27 mouse cellular contexts compared by ENCODE assay signal in the genomic region with DNA sequence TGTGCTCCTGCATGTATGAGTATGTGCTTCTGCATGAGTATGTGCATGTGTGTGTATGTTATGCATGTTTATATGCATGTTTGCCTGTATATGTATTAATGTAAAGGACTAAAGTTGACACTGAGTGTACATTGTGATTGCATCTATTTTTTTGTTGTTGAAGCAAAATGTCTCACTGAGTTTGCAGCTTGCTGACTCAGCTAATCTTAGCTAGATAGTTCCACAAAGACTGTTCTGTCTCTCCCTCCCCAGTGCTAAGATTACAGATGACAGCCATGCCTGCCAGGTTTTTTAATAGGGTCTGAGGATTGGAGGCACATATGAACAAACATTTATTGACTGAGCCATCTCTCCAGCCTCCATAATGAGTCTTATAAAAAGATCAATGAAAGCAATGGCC. TPM values are rescaled to one million over a fixed set of nuclear protein-coding genes. Genes with fewer than 3 reads are reported as not detected.
"Had no signal": no experiment of that assay in that cellular context is flagged by ENCODE, and none has a peak within 500 bp of the region (broad histone marks: within the 10 kb centered on the region; RNA-seq: fewer than 3 reads in every experiment).

No protein-coding gene starts in this region.

- H3K9ac ChIP-seq: embryonic facial prominence, embryonic 12.5 days; embryonic facial prominence, embryonic 13.5 days; embryonic facial prominence, embryonic 15.5 days; forebrain, embryonic 12.5 days; forebrain, embryonic 13.5 days; forebrain, embryonic 15.5 days; forebrain, postnatal 0 days had no signal

- H3K4me3 ChIP-seq: embryonic facial prominence, embryonic 10.5 days; embryonic facial prominence, embryonic 12.5 days; embryonic facial prominence, embryonic 13.5 days; embryonic facial prominence, embryonic 15.5 days; erythroblast, embryonic 14.5 days; forebrain, embryonic 10.5 days; forebrain, embryonic 12.5 days; forebrain, embryonic 13.5 days; forebrain, embryonic 15.5 days; gastrocnemius, adult 2 months; heart, adult 2 months; heart, embryonic 10.5 days had no signal

- DNase-seq: cerebellum, postnatal 10 days; cerebellum, postnatal 14 days; cerebellum, postnatal 25 days; cerebellum, postnatal 36 days; embryo, embryonic 11 days; forebrain, postnatal 0 days; gastrocnemius, adult 2 months; gastrocnemius, postnatal 10 days; gastrocnemius, postnatal 14 days; gastrocnemius, postnatal 25 days; gastrocnemius, postnatal 36 days; heart, adult 18-20 months; heart, adult 2 months had no signal

- H3K4me2 ChIP-seq: embryonic facial prominence, embryonic 12.5 days; embryonic facial prominence, embryonic 13.5 days; embryonic facial prominence, embryonic 15.5 days; forebrain, embryonic 12.5 days; forebrain, embryonic 13.5 days; forebrain, embryonic 15.5 days had no signal

- H3K27me3 ChIP-seq: embryonic facial prominence, embryonic 12.5 days; embryonic facial prominence, embryonic 13.5 days; embryonic facial prominence, embryonic 15.5 days; forebrain, embryonic 12.5 days; forebrain, embryonic 13.5 days; forebrain, embryonic 15.5 days had no signal

- H3K4me1 ChIP-seq: embryonic facial prominence, embryonic 10.5 days; embryonic facial prominence, embryonic 12.5 days; embryonic facial prominence, embryonic 13.5 days; embryonic facial prominence, embryonic 15.5 days; forebrain, embryonic 10.5 days; forebrain, embryonic 12.5 days; forebrain, embryonic 13.5 days; forebrain, embryonic 15.5 days; heart, embryonic 10.5 days had no signal

- H3K27ac ChIP-seq: embryonic facial prominence, embryonic 10.5 days; embryonic facial prominence, embryonic 12.5 days; embryonic facial prominence, embryonic 13.5 days; embryonic facial prominence, embryonic 15.5 days; forebrain, embryonic 10.5 days; forebrain, embryonic 12.5 days; forebrain, embryonic 13.5 days; forebrain, embryonic 15.5 days; gastrocnemius, adult 2 months; heart, adult 2 months; heart, embryonic 10.5 days had no signal

- H3K9me3 ChIP-seq: embryonic facial prominence, embryonic 10.5 days; embryonic facial prominence, embryonic 12.5 days; embryonic facial prominence, embryonic 13.5 days; embryonic facial prominence, embryonic 15.5 days; forebrain, embryonic 12.5 days; forebrain, embryonic 15.5 days; heart, embryonic 10.5 days had no signal

- H3K36me3 ChIP-seq: embryonic facial prominence, embryonic 10.5 days; embryonic facial prominence, embryonic 12.5 days; embryonic facial prominence, embryonic 13.5 days; embryonic facial prominence, embryonic 15.5 days; forebrain, embryonic 10.5 days; forebrain, embryonic 12.5 days; forebrain, embryonic 15.5 days; heart, embryonic 10.5 days had no signal

- ATAC-seq: forebrain, embryonic 13.5 days; forebrain, embryonic 14.5 days; forebrain, embryonic 15.5 days; forebrain, embryonic 16.5 days; forebrain, postnatal 0 days had no signal

RNA-seq across cellular contexts. Expression of a gene that starts 35.0 kb away (rescaled TPM):
- total RNA-seq: forebrain, postnatal 0 days had no signal
- polyA plus RNA-seq: embryonic facial prominence, embryonic 11.5 days; embryonic facial prominence, embryonic 13.5 days; embryonic facial prominence, embryonic 14.5 days; forebrain, embryonic 10.5 days; forebrain, embryonic 12.5 days; forebrain, embryonic 13.5 days; forebrain, embryonic 14.5 days; forebrain, embryonic 15.5 days; forebrain, embryonic 16.5 days; forebrain, postnatal 0 days; heart, embryonic 10.5 days had no signal
